Mouse (Mus musculus): ENCODE measurements around the gene Clrn2. TPM values are rescaled to one million over a fixed set of nuclear protein-coding genes. Genes with fewer than 3 reads are reported as not detected.

Clrn2 gene
- polyA plus RNA-seq (2012; ENCODE audit: low replicate concordance), result not detected in 2 replicates

DNA sequence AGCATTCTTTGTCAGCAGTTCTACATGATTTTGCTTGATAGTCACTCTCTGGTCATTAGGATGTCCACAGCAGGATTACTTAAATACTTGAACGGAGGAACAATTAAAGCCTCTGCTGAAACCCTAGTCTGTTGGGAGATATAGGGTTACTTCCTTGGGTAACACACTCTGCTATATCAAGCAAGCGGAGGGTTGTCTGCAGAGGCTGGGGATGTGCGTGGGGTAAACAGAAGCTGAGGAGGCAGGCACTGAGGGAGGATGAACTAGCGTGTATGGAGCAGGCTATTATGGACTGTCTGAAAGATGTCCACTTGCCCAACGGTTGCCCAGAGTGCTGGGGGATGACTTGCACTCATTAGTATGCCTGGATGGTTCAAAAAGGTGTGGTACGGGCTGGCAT, at the start of gene Clrn2:
Gene Clrn2 (plus strand): TSS at position 301 of the 400 bp plus-strand sequence.

DNA sequence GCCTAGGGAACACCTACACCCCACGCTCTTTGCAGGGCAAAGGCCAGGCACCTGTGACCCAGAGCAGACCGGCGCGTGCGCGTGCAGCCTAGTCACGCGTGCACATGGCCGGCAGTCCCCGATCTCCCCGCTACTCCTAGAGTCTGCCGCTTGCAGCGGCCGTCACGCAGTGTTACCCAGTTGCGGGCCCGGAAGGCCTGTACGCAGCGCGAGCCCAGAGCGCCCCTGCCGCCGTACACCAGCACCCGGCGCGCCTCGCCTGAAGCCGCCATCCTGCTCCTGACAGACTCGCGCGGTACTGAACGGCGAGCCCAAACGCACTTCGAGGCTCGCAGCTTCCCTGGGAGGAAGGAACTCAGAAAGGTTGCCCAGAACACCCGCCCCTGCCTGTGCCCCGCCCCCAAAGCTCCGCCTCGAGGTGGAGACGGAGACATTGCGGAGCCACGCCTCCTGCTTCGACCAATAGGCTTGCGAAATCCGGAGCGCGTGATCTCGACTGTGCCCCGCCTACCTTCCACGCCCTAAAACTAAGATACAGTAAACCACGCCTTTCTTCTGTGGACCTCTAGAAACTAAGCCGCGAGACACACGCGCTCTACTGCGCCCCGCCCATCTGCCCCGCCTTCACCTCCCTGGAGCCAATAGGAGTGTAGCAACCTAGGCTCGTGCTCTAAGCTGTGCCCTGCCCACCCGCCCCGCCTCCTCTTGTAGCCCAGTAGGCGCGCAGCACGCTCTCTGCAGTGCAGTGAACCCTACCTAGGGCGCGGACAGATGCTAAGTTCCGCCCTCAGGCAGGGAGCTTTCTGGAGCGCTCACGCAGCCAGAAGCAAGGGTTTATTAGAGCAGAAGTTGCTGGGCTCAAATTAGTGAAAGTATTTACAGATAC, 3.5 kb upstream of the Clrn2 start, which contains the start of gene Qdpr:
Gene Qdpr (minus strand): TSS at position 406 of the 886 bp plus-strand sequence.

DNA sequence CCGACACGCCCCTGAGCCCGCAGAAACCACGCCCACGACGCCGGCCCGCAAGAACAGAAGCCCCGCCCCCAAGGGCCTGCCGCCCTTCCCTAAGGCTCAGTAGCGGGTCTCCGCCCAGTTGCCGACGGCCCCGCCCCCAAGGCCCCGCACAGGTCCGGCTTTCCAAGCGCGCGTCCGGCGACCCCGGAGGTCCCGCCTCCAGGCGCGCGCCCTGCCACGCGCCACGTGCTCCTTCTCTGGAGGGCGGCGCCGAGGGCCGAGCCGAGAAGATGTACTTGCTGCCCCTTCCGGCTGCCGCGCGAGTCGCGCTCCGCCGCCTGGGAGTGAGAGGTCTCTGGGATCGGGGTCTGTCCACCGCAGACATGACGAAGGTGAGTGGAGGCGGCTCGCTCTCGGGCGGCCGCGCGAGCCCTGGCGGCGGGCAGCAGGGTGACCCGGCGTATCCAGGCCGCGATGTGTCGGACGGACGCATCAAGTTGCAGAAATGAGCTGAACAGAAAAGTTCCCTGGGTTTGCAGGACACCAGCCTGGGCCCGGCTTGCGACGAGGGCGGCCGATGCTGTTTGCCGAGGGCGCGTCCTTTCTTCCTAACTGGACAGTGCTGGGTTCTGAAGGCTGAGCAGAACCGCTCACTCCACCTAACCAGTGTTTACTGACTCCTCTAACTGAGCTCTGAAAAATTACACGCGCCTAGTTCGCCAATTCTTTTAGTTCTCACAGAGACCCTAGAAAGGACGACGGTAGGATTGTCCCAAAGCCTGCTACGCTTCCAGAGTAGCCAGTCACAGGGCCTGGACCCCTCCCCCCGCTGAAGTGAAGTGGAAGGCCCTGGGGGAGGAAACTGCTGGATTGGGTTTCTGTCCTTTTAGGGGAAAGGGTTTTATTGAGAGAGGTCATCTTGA, 39.9 kb downstream of the Clrn2 start, which contains the start of gene Lap3:
Gene Lap3 (plus strand): TSS at position 184 of the 902 bp plus-strand sequence.

Other genes starting within 250 kb of the Clrn2 start
- gene Qdpr, start 3.5 kb upstream of the Clrn2 start, polyA plus RNA-seq (2012; ENCODE audit: low replicate concordance), result 29.1 and 63.1 TPM in 2 replicates
- 3.9 and 12.4 TPM in 2 replicates for gene Lap3, start 39.6 kb downstream of the Clrn2 start, polyA plus RNA-seq (2012; ENCODE audit: low replicate concordance)
- gene Med28, start 66.5 kb downstream of the Clrn2 start, polyA plus RNA-seq (2012; ENCODE audit: low replicate concordance), result 56.1 and 59.6 TPM in 2 replicates
- gene Fam184b, start 185.9 kb downstream of the Clrn2 start, polyA plus RNA-seq (2012; ENCODE audit: low replicate concordance), result 0.16 and 0.18 TPM in 2 replicates
- 0.52 and 1.9 TPM in 2 replicates for gene Ncapg, start 216.2 kb downstream of the Clrn2 start, polyA plus RNA-seq (2012; ENCODE audit: low replicate concordance)